Mouse (Mus musculus) heart, adult 11 months (tissue): ENCODE data around the gene Cpt1c.

Experiments
- DNase-seq: peaks from one replicate; pipeline ENCODE4 v3.0.0; 2022

Cpt1c gene

GRCm38 (mm10) chr7:44998501-44998955 lies 23.9 kb upstream of the Cpt1c start, which contains the start of gene Bcl2l12:
TSS of gene Bcl2l12 (minus strand) at chr7:44998712.
- peak; percentile 97 for DNase-seq

GRCm38 (mm10) chr7:44997940-44998428 lies 23.3 kb upstream of the Cpt1c start:
- no peak for DNase-seq

GRCm38 (mm10) chr7:44997231-44997939 lies 22.7 kb upstream of the Cpt1c start, which contains the start of gene Irf3:
TSS of gene Irf3 (plus strand) at chr7:44997648.
- DNase-seq = peak; percentile 99

- peak; percentile 95 for DNase-seq
Observed at GRCm38 (mm10) chr7:44996672-44997071, 22.0 kb upstream of the Cpt1c start.

- DNase-seq = no peak
Observed at GRCm38 (mm10) chr7:44986879-44987718, 12.4 kb upstream of the Cpt1c start.

DNA sequence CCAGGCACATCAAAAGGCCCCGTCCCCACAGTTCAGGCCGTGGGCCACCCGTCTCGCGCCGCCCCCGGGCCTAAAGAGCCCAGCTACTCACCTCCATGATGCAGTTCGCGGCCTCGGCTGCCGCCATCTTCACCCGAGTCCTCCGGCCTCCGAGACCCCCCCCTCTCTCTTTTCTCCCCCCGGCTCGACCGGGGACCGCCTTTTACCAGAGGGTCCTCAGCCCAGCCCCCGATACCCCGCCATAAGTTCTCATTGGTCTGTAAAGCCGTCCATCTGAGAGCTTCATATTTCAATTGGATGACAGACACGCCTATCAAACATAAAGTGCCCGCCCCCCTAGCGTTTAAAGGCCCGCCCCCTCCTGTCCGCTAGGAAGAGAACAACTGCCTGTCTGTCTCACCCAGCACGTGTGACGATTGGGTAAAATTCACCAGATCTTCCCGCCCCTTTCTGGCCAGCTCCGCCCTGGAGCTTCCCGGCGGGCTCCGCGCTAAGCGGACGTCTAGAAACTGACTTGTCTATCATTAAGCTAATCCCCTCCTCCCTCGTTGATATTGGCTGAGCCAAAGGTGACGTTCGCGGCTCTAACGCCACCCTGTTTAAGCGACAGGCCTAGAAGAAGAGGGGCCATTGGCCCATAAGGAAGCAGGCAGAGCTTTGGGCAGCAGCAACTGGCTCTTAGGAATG lies 11.7 kb upstream of the Cpt1c start, which contains the start of gene Prmt1:
Gene Prmt1 (minus strand): TSS at position 377 of the 687 bp plus-strand sequence.
- peak; percentile 100 for DNase-seq

DNA sequence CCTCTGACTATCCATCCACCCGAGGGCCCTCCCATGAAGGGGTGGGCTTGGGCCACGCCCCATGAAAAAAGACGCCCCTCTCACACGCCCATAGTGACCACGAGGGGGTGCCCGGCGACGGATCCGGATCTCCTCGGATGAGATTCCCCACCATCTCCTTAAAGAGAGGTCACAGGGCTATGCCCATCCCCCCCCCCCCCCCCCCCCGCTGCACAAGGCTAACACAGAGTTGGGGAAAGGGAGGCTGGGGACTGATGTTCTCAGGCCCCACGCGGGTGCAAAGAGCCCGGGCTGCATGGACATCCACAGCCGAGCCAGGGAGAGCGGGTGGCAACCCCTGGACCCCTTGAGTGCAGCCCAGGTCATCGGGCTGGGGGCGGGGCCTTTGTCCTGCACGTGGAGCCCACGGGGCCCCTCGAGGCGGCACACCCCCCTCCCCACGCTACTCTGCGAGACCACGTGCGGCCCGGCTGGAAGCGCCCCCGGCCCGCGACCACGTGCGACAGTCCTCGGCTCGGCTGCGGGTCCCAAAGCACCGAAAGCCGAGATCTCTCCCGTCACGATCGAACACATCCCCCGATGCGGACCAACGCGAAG lies 11.0 kb upstream of the Cpt1c start:
- peak; percentile 98 for DNase-seq

GRCm38 (mm10) chr7:44984833-44985164 lies 10.1 kb upstream of the Cpt1c start:
- DNase-seq = peak; percentile 93

GRCm38 (mm10) chr7:44983944-44984832 lies 9.5 kb upstream of the Cpt1c start:
- peak; percentile 93 for DNase-seq

DNA sequence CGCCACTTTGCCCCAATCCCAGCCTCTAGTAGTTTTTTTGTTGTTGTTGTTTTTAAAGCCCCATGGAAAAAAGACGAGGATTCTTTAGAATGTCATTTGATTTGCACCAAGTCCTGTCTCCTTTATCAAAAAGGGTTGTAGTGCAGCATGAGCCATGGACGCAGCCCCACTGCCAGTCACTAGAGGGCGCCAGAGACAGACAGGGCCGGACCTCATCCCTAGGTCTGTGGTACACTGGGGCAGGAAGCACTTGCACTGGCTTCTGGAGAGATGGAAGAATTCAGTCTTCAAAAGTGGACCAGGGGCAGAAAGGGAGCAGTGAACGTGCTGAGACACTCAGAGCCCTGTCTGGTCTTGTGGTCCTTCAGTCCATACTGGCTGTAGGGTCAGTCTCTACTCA lies 8.4 kb upstream of the Cpt1c start:
- DNase-seq = peak; percentile 98

- peak; percentile 92 for DNase-seq
Observed at GRCm38 (mm10) chr7:44981539-44981938, 6.9 kb upstream of the Cpt1c start.

DNA sequence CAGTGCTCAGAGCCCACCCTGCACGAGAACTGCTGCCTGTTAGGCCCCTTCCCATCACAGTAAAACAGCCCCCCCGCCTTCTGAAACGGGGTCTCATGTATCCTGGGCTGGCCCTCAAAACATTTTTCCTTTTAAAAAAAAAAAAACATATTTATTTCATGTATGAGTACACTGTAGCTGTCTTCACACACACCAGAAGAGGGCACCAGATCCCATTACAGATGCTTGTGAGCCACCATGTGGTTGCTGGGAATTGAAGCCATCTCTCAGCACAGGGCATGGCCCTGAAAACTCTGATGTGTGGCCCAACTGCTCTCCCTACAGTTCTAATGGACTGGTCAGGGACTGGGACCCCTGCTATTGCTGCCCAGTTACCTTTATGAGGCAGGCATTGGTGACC lies 3.6 kb upstream of the Cpt1c start:
- DNase-seq = no peak

DNA sequence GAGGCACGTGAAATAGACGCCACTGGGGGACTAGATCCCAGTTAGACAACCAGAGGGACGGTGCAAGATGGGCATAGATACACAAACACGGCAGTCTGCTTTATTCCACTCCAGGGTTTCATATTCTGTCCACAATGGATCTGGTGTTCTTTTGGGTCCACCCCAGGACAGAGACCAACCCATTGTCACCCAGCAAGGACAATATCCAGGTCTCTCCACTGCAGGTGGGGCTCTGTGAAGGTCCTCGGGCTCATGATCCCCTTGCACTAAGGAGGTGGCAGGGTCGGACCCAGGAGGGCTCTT lies 417 bp upstream of the Cpt1c start:
- peak; percentile 90 for DNase-seq

- DNase-seq = peak; percentile 93
Observed at GRCm38 (mm10) chr7:44973415-44974130, 1.1 kb downstream of the Cpt1c start.

DNA sequence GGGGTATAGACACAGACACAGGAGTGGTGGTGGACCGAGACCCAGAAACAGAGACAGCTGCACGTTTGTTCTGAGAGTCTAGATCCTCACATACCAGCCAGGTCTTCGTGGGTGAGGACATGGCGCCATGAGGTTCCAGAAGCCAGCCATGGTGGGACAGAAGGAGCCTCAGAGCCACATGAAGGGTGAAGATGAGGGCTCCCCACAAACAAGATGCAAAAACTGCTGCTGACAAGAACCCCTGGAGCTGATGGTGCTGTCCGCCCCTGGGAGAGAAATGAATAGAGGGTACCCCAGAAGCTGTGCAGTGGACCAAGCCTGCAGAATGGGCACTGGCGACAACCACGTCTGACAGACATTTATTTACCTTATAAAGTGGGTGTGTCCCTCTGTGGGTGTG lies 3.5 kb downstream of the Cpt1c start:
- DNase-seq = peak; percentile 91

GRCm38 (mm10) chr7:44970231-44970691 lies 4.4 kb downstream of the Cpt1c start:
- DNase-seq = peak; percentile 99

- no peak for DNase-seq
Observed at GRCm38 (mm10) chr7:44966638-44967037, 8.0 kb downstream of the Cpt1c start.

DNA sequence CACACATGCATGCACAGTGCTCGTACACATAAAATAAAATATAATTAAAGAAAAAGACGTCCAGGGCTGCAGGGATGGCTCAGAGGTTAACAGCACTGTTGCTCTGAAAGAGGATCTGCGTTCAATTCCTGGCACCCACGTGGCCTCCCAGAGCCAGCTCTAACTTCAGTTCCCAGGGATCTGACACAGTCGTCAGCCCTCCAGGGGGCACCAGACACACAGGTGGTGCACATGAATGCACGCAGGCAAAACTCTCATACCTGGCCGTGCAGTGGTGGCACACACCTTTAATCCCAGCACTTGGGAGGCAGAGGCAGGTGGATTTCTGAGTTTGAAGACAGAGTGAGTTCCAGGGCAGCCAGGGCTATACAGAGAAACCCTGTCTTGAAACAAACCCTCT lies 8.7 kb downstream of the Cpt1c start:
- no peak for DNase-seq

DNA sequence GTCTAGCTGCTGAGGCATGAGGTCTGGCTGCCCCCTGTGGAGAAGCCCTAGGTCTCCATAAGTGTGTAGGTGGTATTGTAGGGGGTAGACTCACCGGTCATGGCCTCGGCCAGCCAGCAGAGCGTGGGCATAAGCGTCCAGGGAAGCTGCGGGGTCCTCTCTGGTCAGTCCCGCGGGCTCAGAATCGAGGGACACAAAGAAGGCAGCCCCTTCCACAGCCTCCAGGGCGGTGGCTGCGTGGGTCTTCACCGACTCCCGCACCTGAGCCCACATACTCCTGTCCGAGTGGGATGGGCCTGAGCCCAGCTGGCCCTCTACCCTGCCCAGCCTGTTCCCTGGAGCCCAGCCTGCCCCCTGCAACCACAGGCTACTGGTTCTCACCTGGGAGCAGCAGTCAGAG lies 9.7 kb downstream of the Cpt1c start:
- peak; percentile 92 for DNase-seq

- DNase-seq = no peak
Observed at GRCm38 (mm10) chr7:44962831-44963230, 11.8 kb downstream of the Cpt1c start.

DNA sequence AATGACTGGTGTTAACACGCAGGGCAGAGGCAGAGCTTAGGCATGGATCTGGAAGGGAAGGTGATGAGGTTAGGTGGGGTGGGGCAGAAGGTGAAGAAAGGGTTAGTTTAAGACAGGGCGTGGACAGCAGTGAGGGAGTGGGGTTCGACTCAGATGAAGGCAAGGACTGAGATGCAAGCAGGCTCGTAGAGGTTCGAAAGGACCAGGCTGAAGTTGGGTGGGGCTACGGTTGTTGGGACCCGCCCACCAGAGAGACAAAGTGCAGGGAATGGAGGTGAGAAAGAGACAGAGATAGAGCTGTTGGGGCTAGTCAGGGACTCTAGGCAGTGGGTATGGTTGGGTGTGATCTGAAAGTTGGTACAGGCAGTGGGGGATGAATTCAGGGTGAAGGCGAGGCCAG lies 12.3 kb downstream of the Cpt1c start:
- DNase-seq = no peak
